Mouse (Mus musculus) megakaryocyte progenitor cell, adult 5-6 weeks (primary cell): ENCODE measurements around the gene Pde4c. TPM values are rescaled to one million over a fixed set of nuclear protein-coding genes. Genes with fewer than 3 reads are reported as not detected.
A peak's percentile ranks its signal among the peaks of the same experiment; 100 is the strongest.

Experiments used
- ATAC-seq: replicated peaks from 2 replicates; pipeline ENCODE4 v1.8.0; 2016; ENCODE audit warnings: mild to moderate bottlenecking, moderate TSS enrichment, inconsistent platforms; ENCODE audit not compliant: poor library complexity
- total RNA-seq, 2 experiments: library from RNA; stranded (forward) in 1 of 2; stranded (reverse) in 1 of 2; fragments of 157-497, 149-512 nt in 1 of 2; fragments of 200-1000 nt in 1 of 2; gene quantifications; 2 replicates each; pipeline versions ENCODE4 v1.2.3 to v1.2.4; 2015 to 2017

Gene Pde4c
- total RNA-seq, 2 experiments from 2014 or later, result 0.39 TPM; not detected in 1

- ATAC-seq, result no peak
Observed at GRCm38 (mm10) chr8:70719796-70720270, 3.7 kb upstream of the Pde4c start.

- peak; percentile 84 for ATAC-seq
Observed at GRCm38 (mm10) chr8:70720739-70721138, 2.8 kb upstream of the Pde4c start.

GRCm38 (mm10) chr8:70721601-70722000, 1.9 kb upstream of the Pde4c start:
- no peak for ATAC-seq

- no peak for ATAC-seq
Observed at GRCm38 (mm10) chr8:70724216-70724615, 696 bp downstream of the Pde4c start.

GRCm38 (mm10) chr8:70725792-70726447, 2.4 kb downstream of the Pde4c start:
- ATAC-seq, result peak; percentile 49; the same call in 1 of the 2 replicates

GRCm38 (mm10) chr8:70726721-70727120, 3.2 kb downstream of the Pde4c start:
- ATAC-seq, result no peak

GRCm38 (mm10) chr8:70729808-70730475, 6.4 kb downstream of the Pde4c start:
- ATAC-seq, result peak; percentile 83

GRCm38 (mm10) chr8:70730956-70731355, 7.4 kb downstream of the Pde4c start:
- 0 out of 2 replicates have a peak, but pooled peaks have one; percentile 15 for ATAC-seq

- no peak for ATAC-seq
Observed at GRCm38 (mm10) chr8:70737705-70738104, 14.2 kb downstream of the Pde4c start.

- ATAC-seq, result no peak
Observed at GRCm38 (mm10) chr8:70738211-70738610, 14.7 kb downstream of the Pde4c start.

GRCm38 (mm10) chr8:70741661-70742060, 18.1 kb downstream of the Pde4c start:
- ATAC-seq, result no peak

- ATAC-seq, result no peak
Observed at GRCm38 (mm10) chr8:70742176-70742575, 18.7 kb downstream of the Pde4c start.

- ATAC-seq, result no peak; the same call in 1 of the 2 replicates
Observed at GRCm38 (mm10) chr8:70742981-70743655, 19.6 kb downstream of the Pde4c start.

GRCm38 (mm10) chr8:70743656-70744590, 20.4 kb downstream of the Pde4c start:
- ATAC-seq, result 0 out of 2 replicates have a peak, but pooled peaks have one; percentile 26

GRCm38 (mm10) chr8:70744806-70745205, 21.3 kb downstream of the Pde4c start:
- ATAC-seq, result no peak

- no peak for ATAC-seq
Observed at GRCm38 (mm10) chr8:70745691-70746220, 22.2 kb downstream of the Pde4c start.

GRCm38 (mm10) chr8:70746676-70747075, 23.2 kb downstream of the Pde4c start:
- ATAC-seq, result no peak

- no peak for ATAC-seq
Observed at GRCm38 (mm10) chr8:70747211-70747890, 23.8 kb downstream of the Pde4c start.

- ATAC-seq, result no peak
Observed at GRCm38 (mm10) chr8:70748246-70749096, 25.0 kb downstream of the Pde4c start.
